Mouse (Mus musculus) cortical plate, adult 2 months (tissue): ENCODE measurements around the gene Tubd1.

Experiments used
- CTCF ChIP-seq: fragments of 200-500 bp; IDR thresholded peaks from 2 replicates; pipeline ENCODE4 v1.5.1; 2011; ENCODE audit warnings: mild to moderate bottlenecking, control low read depth, low read length; ENCODE audit not compliant: insufficient read depth; ENCODE audit errors: extremely low read depth
- POLR2A ChIP-seq: fragments of 200-500 bp; IDR thresholded peaks from 2 replicates; pipeline ENCODE4 v1.6.1; 2011; ENCODE audit warnings: mild to moderate bottlenecking, low read length, control low read depth; ENCODE audit not compliant: insufficient read depth; ENCODE audit errors: extremely low read depth

DNA sequence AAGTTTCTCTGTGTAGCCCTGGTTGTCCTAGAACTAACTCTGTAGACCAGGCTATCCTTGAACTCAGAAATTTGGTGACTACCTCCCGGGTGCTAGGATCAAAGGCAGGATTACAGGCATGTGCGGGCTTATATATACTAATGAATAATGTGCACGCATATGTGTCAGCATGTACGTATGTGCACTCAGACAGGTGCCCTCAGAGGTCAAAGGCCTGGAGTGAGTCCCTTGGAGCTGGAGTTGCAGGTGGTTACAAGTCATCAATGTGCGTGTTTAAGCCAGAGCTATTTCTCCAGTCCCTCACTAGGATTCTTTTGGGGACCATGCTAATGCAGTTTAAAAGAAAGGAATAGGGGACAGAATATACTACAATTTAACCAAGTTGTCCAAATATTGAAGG is 53.4 kb downstream of the Tubd1 start:
- TF ChIP-seq CTCF (no peak), POLR2A (no peak)
